Mouse (Mus musculus): ENCODE measurements at regions not wholly inside any gene's neighbourhood (a gene's known extent, or its start where the extent isn't known, plus 50 kb on each side); places are given as distances from the start of the nearest gene placed in this dataset.

DNA sequence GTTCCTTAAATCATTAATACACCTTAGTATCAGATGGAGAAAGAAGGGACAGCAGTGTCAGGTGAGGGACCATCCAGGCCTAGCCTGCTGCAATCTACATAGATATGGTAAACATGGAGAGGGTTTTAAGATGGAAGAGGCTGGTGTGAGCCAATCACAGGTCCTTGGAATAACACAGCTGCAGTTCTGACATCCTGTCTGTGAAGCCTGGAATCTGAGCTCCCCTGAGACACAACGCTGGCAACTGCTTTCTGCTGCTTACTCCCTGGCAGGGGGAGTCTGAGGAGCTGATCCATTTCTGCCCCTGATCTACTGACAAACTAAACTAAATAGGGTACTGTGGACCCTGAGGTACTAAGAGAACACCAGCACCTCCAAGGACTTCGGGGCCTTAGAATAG, 100.1 kb upstream of the Gm12830 start:
- no peaks in the 10 kb centered on the region for H3K36me3 ChIP-seq (replicated peaks in 1 of 2; ENCODE audit: control insufficient read depth in 1 of 2, insufficient read depth in 1 of 2, low read length in 1 of 2)
- no peak overlapping the region for H3K4me2 ChIP-seq (ENCODE audit: insufficient read depth, low read depth, poor library complexity, severe bottlenecking)
- no peak overlapping the region for H3K9ac ChIP-seq (ENCODE audit: insufficient read depth, low read depth)
- H3K79me2 ChIP-seq (replicated peaks; ENCODE audit: control insufficient read depth, extremely low read depth, insufficient read depth, poor library complexity, severe bottlenecking): no peaks in the 10 kb centered on the region
- peaks cover 78% of the 10 kb centered on the region for H3K27me3 ChIP-seq (replicated peaks)
- no peak for DNase-seq (ENCODE audit: extremely low read depth)
- no peaks in the 10 kb centered on the region for H3K4me1 ChIP-seq (ENCODE audit: control insufficient read depth in 1 of 2, insufficient read depth in 2 of 2)
- H3K27ac ChIP-seq (ENCODE audit: insufficient read depth, low read depth): no peak overlapping the region
- H3K4me3 ChIP-seq (replicated peaks in 1 of 3; ENCODE audit: low read depth in 2 of 3, low read length in 2 of 3, poor library complexity in 1 of 3): no peak overlapping the region
- TF ChIP-seq ZMIZ1 (IDR thresholded peaks at IDR 0.05; ENCODE audit: low read depth, low read length) (no peak), PAX5 (IDR thresholded peaks at IDR 0.05; ENCODE audit: low read length) (no peak), SIN3A (IDR thresholded peaks at IDR 0.05; ENCODE audit: low read length) (no peak), KAT2A (IDR thresholded peaks at IDR 0.05; ENCODE audit: insufficient replicate concordance, low read length) (no peak), ETS1 (conservative IDR thresholded peaks at IDR 0.05; ENCODE audit: low read depth, low read length) (no peak), MXI1 (IDR thresholded peaks at IDR 0.05; ENCODE audit: low read depth, low read length) (no peak), MEF2A (IDR thresholded peaks at IDR 0.05; ENCODE audit: borderline replicate concordance, low read depth, low read length) (no peak), ZNF384 (IDR thresholded peaks at IDR 0.05; ENCODE audit: low read depth, low read length) (no peak)
- peaks cover 7% of the 10 kb centered on the region for H3K9me3 ChIP-seq (replicated peaks; ENCODE audit: low read length)
- dilution Hi-C loops (cut with MboI; ENCODE audit: extremely low pct_ligation_motif_present, extremely low pct_unique_long_range_greater_than_20kb, low sequenced_read_pairs): no loop called here
- in situ Hi-C loops (cut with MboI; ENCODE audit: low pct_ligation_motif_present, low pct_unique_long_range_greater_than_20kb, low sequenced_read_pairs): no loop called here

DNA sequence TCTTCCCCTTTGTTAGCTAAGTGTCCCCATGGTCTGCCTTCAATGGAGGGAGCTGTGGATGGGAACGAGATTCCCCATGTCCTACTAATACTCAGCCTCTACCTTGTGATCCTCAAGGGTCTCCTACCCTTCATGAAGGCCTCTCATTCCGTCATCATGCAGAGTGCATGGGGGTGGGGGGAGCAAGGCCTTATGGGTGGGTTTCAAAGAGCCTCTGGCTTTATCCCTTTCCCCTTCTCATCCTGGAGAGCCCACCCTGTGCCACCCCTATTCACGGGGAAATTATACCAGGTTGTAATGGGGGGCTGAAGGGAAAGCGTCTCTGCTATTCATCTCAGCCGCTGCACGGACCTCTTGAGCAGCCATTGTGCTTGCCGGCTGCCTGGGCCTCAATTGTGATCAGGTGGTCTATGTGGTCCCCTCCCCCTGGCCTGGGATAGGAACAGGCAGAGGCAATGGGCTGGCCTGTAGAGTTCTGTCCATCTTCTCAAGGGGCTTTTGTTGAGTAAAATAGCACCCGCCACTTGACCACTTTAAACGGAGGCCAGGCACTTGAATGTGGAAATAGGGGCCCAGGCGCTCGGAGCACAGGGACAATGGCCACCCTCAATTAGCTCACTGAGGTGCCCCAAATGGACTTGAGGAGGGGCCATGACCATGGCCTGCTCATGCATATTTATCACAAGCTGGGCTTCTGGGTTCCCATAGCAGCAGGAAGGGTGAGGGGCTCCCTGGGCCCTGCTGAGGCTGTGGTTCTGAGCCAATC, 93.1 kb upstream of the Gm12830 start:
- Histone ChIP-seq H3K9me3 (replicated peaks; ENCODE audit: low read length) (no peaks in the 10 kb centered on the region), H3K27me3 (replicated peaks) (peaks cover 89% of the 10 kb centered on the region), H3K4me1 (ENCODE audit: control insufficient read depth in 1 of 2, insufficient read depth in 2 of 2) (no peaks in the 10 kb centered on the region), H3K36me3 (replicated peaks in 1 of 2; ENCODE audit: control insufficient read depth in 1 of 2, insufficient read depth in 1 of 2, low read length in 1 of 2) (no peaks in the 10 kb centered on the region), H3K4me3 (replicated peaks in 1 of 3; ENCODE audit: low read depth in 2 of 3, low read length in 2 of 3, poor library complexity in 1 of 3) (no peak overlapping the region), H3K4me2 (ENCODE audit: insufficient read depth, low read depth, poor library complexity, severe bottlenecking) (no peak overlapping the region), H3K79me2 (replicated peaks; ENCODE audit: control insufficient read depth, extremely low read depth, insufficient read depth, poor library complexity, severe bottlenecking) (no peaks in the 10 kb centered on the region), H3K9ac (ENCODE audit: insufficient read depth, low read depth) (no peak overlapping the region), H3K27ac (ENCODE audit: insufficient read depth, low read depth) (no peak overlapping the region)
- in situ Hi-C loops (cut with MboI; ENCODE audit: low pct_ligation_motif_present, low pct_unique_long_range_greater_than_20kb, low sequenced_read_pairs): no loop called here
- DNase-seq (ENCODE audit: extremely low read depth): no peak
- dilution Hi-C loops (cut with MboI; ENCODE audit: extremely low pct_ligation_motif_present, extremely low pct_unique_long_range_greater_than_20kb, low sequenced_read_pairs): no loop called here
- TF ChIP-seq USF1 (IDR thresholded peaks at IDR 0.05; ENCODE audit: low read depth, low read length): no peak

GRCm38 (mm10) chr4:114733256-114734004, 88.1 kb upstream of the Gm12830 start:
- H3K27me3 ChIP-seq (replicated peaks): peaks cover 91% of the 10 kb centered on the region
- H3K9ac ChIP-seq (ENCODE audit: insufficient read depth, low read depth): no peak overlapping the region
- no peak overlapping the region for H3K4me3 ChIP-seq (replicated peaks in 1 of 3; ENCODE audit: low read depth in 2 of 3, low read length in 2 of 3, poor library complexity in 1 of 3)
- no peak for DNase-seq (ENCODE audit: extremely low read depth)
- no peaks in the 10 kb centered on the region for H3K4me1 ChIP-seq (ENCODE audit: control insufficient read depth in 1 of 2, insufficient read depth in 2 of 2)
- dilution Hi-C loops (cut with MboI; ENCODE audit: extremely low pct_ligation_motif_present, extremely low pct_unique_long_range_greater_than_20kb, low sequenced_read_pairs) (no loop called here), in situ Hi-C loops (cut with MboI; ENCODE audit: low pct_ligation_motif_present, low pct_unique_long_range_greater_than_20kb, low sequenced_read_pairs) (no loop called here)
- no peaks in the 10 kb centered on the region for H3K79me2 ChIP-seq (replicated peaks; ENCODE audit: control insufficient read depth, extremely low read depth, insufficient read depth, poor library complexity, severe bottlenecking)
- H3K4me2 ChIP-seq (ENCODE audit: insufficient read depth, low read depth, poor library complexity, severe bottlenecking): no peak overlapping the region
- TF ChIP-seq POLR2AphosphoS2 (IDR thresholded peaks at IDR 0.05; ENCODE audit: low read depth, low read length): no peak
- no peak for TF ChIP-seq MEF2A (IDR thresholded peaks at IDR 0.05; ENCODE audit: borderline replicate concordance, low read depth, low read length)
- TF ChIP-seq EP300 (IDR thresholded peaks at IDR 0.05; ENCODE audit: low read length): no peak
- no peak for TF ChIP-seq RCOR1 (conservative IDR thresholded peaks at IDR 0.05; ENCODE audit: low read depth, low read length)
- TF ChIP-seq ZNF384 (IDR thresholded peaks at IDR 0.05; ENCODE audit: low read depth, low read length): no peak
- TF ChIP-seq NRF1 (IDR thresholded peaks at IDR 0.05; ENCODE audit: low read depth, low read length): no peak
- no peak for TF ChIP-seq RAD21 (IDR thresholded peaks at IDR 0.05; ENCODE audit: low read depth, low read length)
- TF ChIP-seq CTCF (conservative IDR thresholded peaks at IDR 0.05 in 1 of 2, IDR thresholded peaks at IDR 0.05 in 1 of 2; ENCODE audit: low read depth in 2 of 2, low read length in 2 of 2): no peak
- no peak for TF ChIP-seq SIN3A (IDR thresholded peaks at IDR 0.05; ENCODE audit: low read length)
- no peak for TF ChIP-seq ZKSCAN1 (IDR thresholded peaks at IDR 0.05; ENCODE audit: borderline replicate concordance, low read depth, low read length)
- TF ChIP-seq JUN (IDR thresholded peaks at IDR 0.05; ENCODE audit: insufficient read depth, low read depth, low read length): no peak
- no peak for TF ChIP-seq JUND (conservative IDR thresholded peaks at IDR 0.05; ENCODE audit: low read depth, low read length)
- H3K9me3 ChIP-seq (replicated peaks; ENCODE audit: low read length): no peaks in the 10 kb centered on the region
- no peaks in the 10 kb centered on the region for H3K36me3 ChIP-seq (replicated peaks in 1 of 2; ENCODE audit: control insufficient read depth in 1 of 2, insufficient read depth in 1 of 2, low read length in 1 of 2)
- H3K27ac ChIP-seq (ENCODE audit: insufficient read depth, low read depth): no peak overlapping the region
